Mouse (Mus musculus) small intestine, adult 2 months (tissue): ENCODE results near the gene Icmt.

Experiments
- CTCF ChIP-seq: fragments of 200-500 bp; IDR thresholded peaks from 2 replicates; pipeline ENCODE4 v1.5.1; 2012; ENCODE audit warnings: low read depth, mild to moderate bottlenecking, control low read depth, inconsistent platforms, low read length, moderate library complexity, mixed read lengths; ENCODE audit not compliant: insufficient replicate concordance, insufficient read length; ENCODE audit errors: extremely low read depth
- POLR2A ChIP-seq: fragments of 200-500 bp; IDR thresholded peaks from 2 replicates; pipeline ENCODE4 v1.6.1; 2012; ENCODE audit warnings: low read depth, mild to moderate bottlenecking, control low read depth, inconsistent platforms, low read length, moderate library complexity

DNA sequence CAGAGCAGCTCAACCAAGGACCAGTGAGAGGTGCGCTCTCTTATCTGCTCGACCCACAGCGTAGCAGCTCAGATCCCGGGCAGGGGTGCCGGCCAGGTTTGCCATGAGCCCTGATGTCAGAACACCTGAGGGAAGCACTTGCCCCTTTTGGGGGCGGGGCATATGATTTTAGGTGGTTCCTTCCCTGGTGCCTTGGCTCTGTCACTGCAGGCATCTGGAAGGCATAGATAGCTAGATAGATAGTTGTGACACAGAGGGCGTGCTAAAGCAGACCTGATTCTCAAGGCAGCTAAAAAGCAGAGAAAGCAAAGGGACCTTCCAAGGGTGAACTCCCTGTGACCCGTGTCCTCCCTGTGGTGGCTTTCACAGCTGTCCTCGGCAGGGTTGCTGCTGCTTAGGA is 33.9 kb upstream of the Icmt start:
- TF ChIP-seq CTCF (no peak), POLR2A (no peak)
